Mouse (Mus musculus) heart, embryonic 16.5 days (tissue): ENCODE data around the gene Fuca2. TPM values are rescaled to one million over a fixed set of nuclear protein-coding genes. Genes with fewer than 3 reads are reported as not detected.

Source experiments
- polyA plus RNA-seq: library from polyadenylated mRNA; unstranded; fragments of >200 nt; fragmentation: Nextera tagmentation; extraction: Ambion mirVana; gene quantifications from 2 replicates; pipeline ENCODE4 v1.2.1, GENCODE M21; 2015

The Fuca2 gene
- polyA plus RNA-seq, 1 experiment from 2014 or later = 91.7 TPM

Other genes starting within 250 kb of the Fuca2 start
- 55.5 and 57.1 TPM in 2 replicates for gene Phactr2, start 25.1 kb upstream of the Fuca2 start, polyA plus RNA-seq
- gene Adat2, start 53.4 kb downstream of the Fuca2 start, polyA plus RNA-seq = 2.4 TPM in 2 replicates
- 19.3 and 23.2 TPM in 2 replicates for gene Pex3, start 53.6 kb downstream of the Fuca2 start, polyA plus RNA-seq